Comparison of ENCODE assay signal across 18 mouse cellular contexts in the genomic region with DNA sequence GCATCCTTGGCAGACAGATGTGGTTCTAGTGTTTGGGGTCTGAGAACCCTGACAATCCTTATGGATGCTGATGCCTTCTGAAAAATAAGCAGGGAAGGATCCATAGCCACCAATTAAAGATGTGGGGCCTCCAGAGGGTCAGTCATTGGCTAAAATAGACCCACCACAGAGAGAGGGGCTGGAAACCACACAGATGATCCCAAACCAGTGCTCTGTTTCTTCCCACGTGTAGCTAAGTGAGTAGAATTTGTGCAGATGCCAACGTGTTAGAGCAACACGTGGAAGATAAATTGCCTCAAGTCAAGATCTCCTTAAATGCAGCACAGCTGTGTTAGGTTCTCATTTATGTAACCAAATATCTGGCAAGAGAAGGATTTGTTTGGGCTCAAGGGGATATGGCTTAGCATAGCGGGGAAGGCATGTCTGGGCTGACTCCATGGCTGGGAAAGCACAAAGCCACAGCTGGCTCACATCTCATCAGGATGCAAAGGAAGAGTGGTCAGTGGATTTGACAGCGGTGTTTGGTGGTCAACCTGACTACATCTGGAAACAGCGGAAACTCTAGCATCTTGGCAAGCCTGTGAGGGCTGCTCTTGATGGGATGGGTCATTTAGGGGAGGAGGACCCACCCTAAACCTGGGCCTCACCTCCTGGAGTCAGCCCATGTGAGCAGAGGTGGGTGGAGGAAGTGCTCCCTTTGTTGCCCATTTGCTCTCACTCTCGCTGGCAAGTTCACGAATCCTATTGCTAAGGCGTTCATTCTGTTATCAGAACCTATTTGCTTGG. TPM values are rescaled to one million over a fixed set of nuclear protein-coding genes. Genes with fewer than 3 reads are reported as not detected.
A peak's percentile ranks its signal among the peaks of the same experiment; 100 is the strongest.
DNase-seq lines count a peak whose midpoint lies in the region; ATAC-seq and TF ChIP-seq lines count a peak whose summit lies in the region.
"Had no signal": no experiment of that assay in that cellular context is flagged by ENCODE, and none has a peak within 500 bp of the region (broad histone marks: within the 10 kb centered on the region; RNA-seq: fewer than 3 reads in every experiment).

No protein-coding gene starts in this region.

- H3K4me2 ChIP-seq in kidney, embryonic 16.5 days (replicated peaks; ENCODE audit: low read depth, low read length): no peak overlapping the region
- no peak overlapping the region for H3K4me2 ChIP-seq in embryonic facial prominence, embryonic 15.5 days (replicated peaks)
- no peak overlapping the region for H3K4me2 ChIP-seq in midbrain, postnatal 0 days (ENCODE audit: low read depth, low read length, poor library complexity, severe bottlenecking)
- H3K4me2 ChIP-seq: forebrain, embryonic 15.5 days had no signal

- no peaks in the 10 kb centered on the region for H3K27me3 ChIP-seq in kidney, embryonic 16.5 days (ENCODE audit: insufficient read depth, low read length)
- no peaks in the 10 kb centered on the region for H3K27me3 ChIP-seq in embryonic facial prominence, embryonic 15.5 days
- no peaks in the 10 kb centered on the region for H3K27me3 ChIP-seq in midbrain, postnatal 0 days (ENCODE audit: insufficient read depth, low read length)
- H3K27me3 ChIP-seq: CH12.LX; forebrain, embryonic 15.5 days had no signal

- no peaks in the 10 kb centered on the region for H3K4me1 ChIP-seq in kidney, embryonic 16.5 days (ENCODE audit: insufficient read depth, low read length)
- H3K4me1 ChIP-seq in embryonic facial prominence, embryonic 15.5 days: peaks cover 9% of the 10 kb centered on the region
- no peaks in the 10 kb centered on the region for H3K4me1 ChIP-seq in midbrain, postnatal 0 days (ENCODE audit: insufficient read depth, low read length)
- H3K4me1 ChIP-seq: forebrain, embryonic 15.5 days had no signal

- DNase-seq in embryo, embryonic 10.5 days (ENCODE audit: low spot score): peak; percentile 3
- DNase-seq in embryo, embryonic 10 days (ENCODE audit: low spot score): no peak
- DNase-seq in kidney, postnatal 36 days: no peak
- DNase-seq in 3T3-L1 (ENCODE audit: low read depth, low spot score): peak; percentile 56
- DNase-seq in T-cell, adult 2 months (ENCODE audit: low spot score): no peak
- no peak for DNase-seq in midbrain, postnatal 0 days (ENCODE audit: low spot score)
- DNase-seq: cerebellum, postnatal 10 days; gastrocnemius, adult 2 months; lung, postnatal 10 days; thymus, postnatal 25 days had no signal

- no peak for TF ChIP-seq CTCF in midbrain, postnatal 0 days (IDR thresholded peaks at IDR 0.05)

- peak; percentile 69; the same call in 1 of the 2 replicates for ATAC-seq in kidney, embryonic 16.5 days (ENCODE audit: low FRiP score, low TSS enrichment)
- peak; percentile 63 for ATAC-seq in embryonic facial prominence, embryonic 15.5 days (ENCODE audit: insufficient number of reproducible peaks, low FRiP score, low TSS enrichment, low read depth)
- no peak for ATAC-seq in midbrain, postnatal 0 days (ENCODE audit: low FRiP score)
- ATAC-seq: forebrain, embryonic 15.5 days had no signal

- no peak overlapping the region for H3K27ac ChIP-seq in kidney, embryonic 16.5 days (ENCODE audit: low read length)
- H3K27ac ChIP-seq in embryonic facial prominence, embryonic 15.5 days (replicated peaks): no peak overlapping the region
- no peak overlapping the region for H3K27ac ChIP-seq in midbrain, postnatal 0 days (ENCODE audit: low read depth, low read length)
- H3K27ac ChIP-seq: forebrain, embryonic 15.5 days; gastrocnemius, adult 2 months had no signal

- H3K9ac ChIP-seq in kidney, embryonic 16.5 days (replicated peaks; ENCODE audit: low read length): no peak overlapping the region
- H3K9ac ChIP-seq in embryonic facial prominence, embryonic 15.5 days: no peak overlapping the region
- no peak overlapping the region for H3K9ac ChIP-seq in midbrain, postnatal 0 days (replicated peaks; ENCODE audit: low read length, poor library complexity, severe bottlenecking)
- H3K9ac ChIP-seq: forebrain, embryonic 15.5 days had no signal

- H3K4me3 ChIP-seq in kidney, embryonic 16.5 days (ENCODE audit: low read length): no peak overlapping the region
- no peak overlapping the region for H3K4me3 ChIP-seq in embryonic facial prominence, embryonic 15.5 days (replicated peaks)
- no peak overlapping the region for H3K4me3 ChIP-seq in midbrain, postnatal 0 days (ENCODE audit: low read depth, low read length)
- H3K4me3 ChIP-seq: erythroblast, embryonic 14.5 days; forebrain, embryonic 15.5 days; gastrocnemius, adult 2 months had no signal

- 50% methylated on average over 9 of the region's 9 CpGs for WGBS in kidney, embryonic 16.5 days
- WGBS in embryonic facial prominence, embryonic 15.5 days: 43% methylated on average over 9 of the region's 9 CpGs
- 81% methylated on average over 9 of the region's 9 CpGs for WGBS in midbrain, postnatal 0 days

- H3K9me3 ChIP-seq in kidney, embryonic 16.5 days (ENCODE audit: low read length): no peaks in the 10 kb centered on the region
- no peaks in the 10 kb centered on the region for H3K9me3 ChIP-seq in embryonic facial prominence, embryonic 15.5 days (replicated peaks)
- H3K9me3 ChIP-seq in midbrain, postnatal 0 days (ENCODE audit: low read length): no peaks in the 10 kb centered on the region
- H3K9me3 ChIP-seq: forebrain, embryonic 15.5 days had no signal

- no peaks in the 10 kb centered on the region for H3K36me3 ChIP-seq in kidney, embryonic 16.5 days (ENCODE audit: insufficient read depth, low read length)
- H3K36me3 ChIP-seq in embryonic facial prominence, embryonic 15.5 days: no peaks in the 10 kb centered on the region
- peaks cover 9% of the 10 kb centered on the region for H3K36me3 ChIP-seq in midbrain, postnatal 0 days (ENCODE audit: insufficient read depth, low read length)
- H3K36me3 ChIP-seq: forebrain, embryonic 15.5 days had no signal

RNA-seq across cellular contexts. Expression of gene Nrsn1, which starts 15.6 kb away (rescaled TPM):
- 0.80 and 0.85 TPM in 2 replicates for polyA plus RNA-seq in kidney, embryonic 16.5 days (2015; fragmentation: Nextera tagmentation; extraction: Ambion mirVana)
- 1.2 and 1.6 TPM in 2 replicates for polyA plus RNA-seq in embryonic facial prominence, embryonic 15.5 days (2015; fragmentation: Nextera tagmentation; extraction: Ambion mirVana)
- 35.3 and 38.1 TPM in 2 replicates for total RNA-seq in midbrain, postnatal 0 days (2014; rRNA removed)
- polyA plus RNA-seq in midbrain, postnatal 0 days (2015; fragmentation: Nextera tagmentation; extraction: Ambion mirVana): 110 TPM in 2 replicates
- total RNA-seq: CH12.LX; gastrocnemius, adult 2 months; hematopoietic stem cell, adult 5-6 weeks; liver, adult 2 months; megakaryocyte-erythroid progenitor cell, adult 5-6 weeks had no signal
- polyA plus RNA-seq: erythroblast, embryonic 14.5 days; liver, adult 2 months had no signal

Comparison
In these comparisons a context has a peak if more than half of its experiments do, and no peak if none do; other contexts are left out.
1. DNase-seq: peak in embryo, embryonic 10.5 days (single experiment) and 3T3-L1 (single experiment); none in embryo, embryonic 10 days (single experiment), kidney, postnatal 36 days (0 of 2), T-cell, adult 2 months (single experiment) and midbrain, postnatal 0 days (single experiment).
2. RNA of gene Nrsn1, which starts 15.6 kb away (polyA plus RNA-seq): 110 TPM in midbrain, postnatal 0 days; 1.2 to 1.6 TPM in embryonic facial prominence, embryonic 15.5 days and 0.80 to 0.85 TPM in kidney, embryonic 16.5 days; every median in the first group is over 10 times any median in the second.